Mouse (Mus musculus) gastrocnemius, postnatal 25 days (tissue): ENCODE results near the gene Rd3l. TPM values are rescaled to one million over a fixed set of nuclear protein-coding genes. Genes with fewer than 3 reads are reported as not detected.

Source experiments
- DNase-seq: peaks from one replicate; pipeline ENCODE4 v3.0.0; 2022
- long read RNA-seq, 2 experiments: library from polyadenylated mRNA; stranded (forward); transcript quantifications; one replicate each; pipeline ENCODE4 v2.0.0; 2021
- total RNA-seq, 2 experiments: library from RNA; stranded (reverse); gene quantifications; 1 replicate in 1 of 2; 2 replicates in 1 of 2; pipeline ENCODE4 v1.2.3; 2021

The Rd3l gene
- total RNA-seq = not detected
- long read RNA-seq, experiment 1 = 0 reads
- long read RNA-seq, experiment 2 = 0 reads

DNA sequence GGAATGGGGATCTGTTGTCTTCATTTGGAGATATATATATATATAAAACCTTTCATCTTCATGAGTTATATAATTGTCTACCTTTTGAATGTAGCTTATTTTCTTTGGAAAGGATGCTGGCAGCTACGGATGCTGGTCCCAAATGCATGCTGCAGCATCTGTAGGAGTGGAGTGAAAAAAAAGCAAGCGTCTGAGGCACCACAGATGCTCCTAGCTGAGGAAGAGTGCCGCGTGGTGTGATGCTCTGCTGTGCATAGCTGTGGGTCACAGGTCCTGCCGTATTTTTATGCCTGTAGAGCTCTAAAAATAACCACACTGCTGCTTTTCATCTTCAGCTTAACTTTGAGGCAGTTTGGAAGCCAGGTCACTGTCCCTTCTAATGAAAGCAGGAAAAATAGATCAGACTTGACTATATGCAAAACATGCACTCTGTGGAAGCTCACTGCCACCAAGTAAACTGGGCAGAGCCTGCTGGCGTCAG is at the start of gene Rd3l:
Gene Rd3l (minus strand): TSS at position 431 of the 481 bp plus-strand sequence.
- DNase-seq = no peak

DNA sequence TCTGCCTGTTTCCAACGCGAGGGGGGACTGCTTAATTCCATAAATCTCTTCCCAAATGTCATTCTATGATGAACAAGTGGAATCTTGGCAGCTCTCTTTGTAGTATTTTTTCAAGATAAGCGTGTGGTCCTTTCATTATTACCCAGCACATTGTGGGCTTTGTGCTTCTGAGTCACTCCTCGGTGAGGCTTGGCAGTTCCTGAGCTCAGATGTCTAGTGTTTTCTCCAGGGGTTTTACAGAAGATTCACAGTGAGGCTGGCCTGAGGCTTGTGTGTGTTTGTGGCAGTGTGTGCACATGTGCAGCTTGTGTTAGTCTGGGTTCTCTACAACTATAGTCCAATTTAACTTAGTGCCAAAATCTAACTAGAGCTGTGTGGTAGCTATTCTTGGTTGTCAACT is 46.3 kb upstream of the Rd3l start:
- no peak for DNase-seq

DNA sequence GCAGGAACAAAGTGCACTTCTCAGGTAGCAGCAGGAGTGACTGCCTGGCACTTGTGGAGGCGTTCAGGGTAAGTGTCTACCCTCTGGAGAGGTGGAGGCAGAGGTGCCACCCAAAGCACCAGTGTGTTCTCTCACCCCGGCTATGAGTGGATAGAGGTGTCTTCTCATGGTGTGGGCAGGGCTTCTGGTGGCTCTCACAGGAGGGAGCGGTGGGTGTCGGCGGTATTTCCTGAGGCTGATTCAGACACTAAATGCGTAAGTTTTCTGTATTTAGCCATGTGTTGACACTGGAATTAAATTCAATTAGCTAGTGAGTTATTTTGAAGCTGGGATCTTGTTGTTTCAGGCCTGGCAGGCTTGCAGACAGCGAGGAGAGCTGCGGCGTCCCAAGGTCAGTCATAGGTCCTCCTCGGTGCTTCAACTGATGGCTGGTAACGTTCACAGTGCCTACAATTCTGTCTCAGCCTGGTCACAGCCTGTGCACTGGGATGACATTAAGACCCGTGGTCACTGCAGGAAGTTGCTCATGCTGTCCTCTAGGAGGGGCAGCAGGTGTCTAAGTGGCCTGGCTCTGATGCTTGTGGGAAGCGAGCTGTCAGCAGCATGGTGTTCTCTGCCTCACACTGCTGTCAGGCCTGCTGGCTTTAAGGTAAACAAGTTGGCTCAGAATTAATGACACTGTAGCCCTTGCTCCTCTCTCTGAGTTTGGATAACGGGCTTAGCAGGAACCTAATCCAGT is 45.0 kb upstream of the Rd3l start:
- DNase-seq = no peak

DNA sequence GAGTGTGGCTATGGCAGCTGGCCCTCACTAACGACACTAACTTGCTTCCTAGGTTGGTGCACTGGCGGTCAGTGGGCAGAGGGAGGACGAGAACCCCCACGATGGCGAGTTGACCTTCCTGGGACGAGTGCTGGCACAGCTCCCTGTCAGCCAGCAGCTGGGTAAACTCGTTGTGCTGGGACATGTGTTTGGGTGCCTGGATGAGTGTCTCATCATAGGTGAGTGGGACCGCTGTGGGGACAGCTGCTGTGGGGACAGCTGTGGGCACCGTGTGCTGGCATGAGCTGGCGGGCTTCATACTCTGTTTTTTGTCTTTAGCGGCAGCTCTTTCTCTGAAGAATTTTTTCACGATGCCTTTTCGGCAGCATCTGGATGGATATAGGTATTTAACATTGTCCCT is 44.3 kb upstream of the Rd3l start:
- DNase-seq = no peak

DNA sequence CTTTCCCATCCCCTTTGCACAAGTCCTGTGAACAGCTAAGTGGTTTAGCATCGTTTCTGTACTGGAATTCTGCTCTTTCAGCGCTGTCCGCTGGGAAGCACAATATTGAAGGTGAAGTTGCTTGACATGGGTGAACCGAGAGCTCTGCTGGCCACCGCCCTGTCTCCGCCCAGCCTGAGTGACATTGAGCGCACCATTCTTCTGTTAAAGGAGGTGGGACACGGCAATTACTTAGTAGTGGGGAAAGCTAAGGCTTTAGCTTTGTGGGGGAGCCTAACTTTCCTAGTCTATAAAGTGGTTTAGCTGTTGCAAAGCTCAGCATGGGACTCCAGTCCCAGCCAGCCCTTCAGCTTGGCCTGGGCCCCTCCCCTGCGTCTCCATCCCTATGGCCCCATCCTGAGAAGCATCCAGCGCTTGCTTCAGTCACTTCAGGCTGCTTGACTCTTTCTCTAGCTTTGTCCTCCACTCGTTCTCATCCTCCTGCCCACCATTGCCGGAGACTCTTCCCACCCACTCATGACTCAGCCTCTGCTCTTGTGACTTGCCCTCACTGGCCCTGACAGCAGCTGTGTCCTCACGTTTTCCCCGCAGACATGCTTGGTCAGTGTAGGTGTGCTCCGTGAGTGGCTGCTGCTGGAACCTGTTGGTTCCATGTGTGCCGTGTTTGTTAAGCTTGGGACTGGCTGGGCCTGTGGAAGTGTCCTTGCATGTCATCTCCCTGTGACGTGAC is 43.6 kb upstream of the Rd3l start:
- no peak for DNase-seq

DNA sequence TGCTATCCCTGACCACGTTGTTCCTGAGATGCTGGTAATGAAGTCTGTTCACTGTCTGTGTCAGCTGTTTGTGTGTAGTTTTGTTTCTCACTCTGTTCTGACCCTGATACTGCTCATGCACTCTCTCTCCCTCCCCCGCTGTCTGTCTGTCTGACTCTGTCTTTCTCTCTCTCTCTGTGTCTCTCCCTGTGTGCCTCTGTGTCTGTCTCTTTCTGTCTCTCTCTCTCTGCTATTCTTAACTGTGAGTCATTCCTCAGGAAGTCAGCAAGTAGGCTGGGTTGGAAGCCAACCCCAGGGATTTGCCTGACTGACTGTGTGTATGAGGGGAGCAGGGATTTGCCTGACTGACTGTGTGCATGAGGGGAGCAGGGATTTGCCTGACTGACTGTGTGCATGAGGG is 42.2 kb upstream of the Rd3l start:
- DNase-seq = no peak

DNA sequence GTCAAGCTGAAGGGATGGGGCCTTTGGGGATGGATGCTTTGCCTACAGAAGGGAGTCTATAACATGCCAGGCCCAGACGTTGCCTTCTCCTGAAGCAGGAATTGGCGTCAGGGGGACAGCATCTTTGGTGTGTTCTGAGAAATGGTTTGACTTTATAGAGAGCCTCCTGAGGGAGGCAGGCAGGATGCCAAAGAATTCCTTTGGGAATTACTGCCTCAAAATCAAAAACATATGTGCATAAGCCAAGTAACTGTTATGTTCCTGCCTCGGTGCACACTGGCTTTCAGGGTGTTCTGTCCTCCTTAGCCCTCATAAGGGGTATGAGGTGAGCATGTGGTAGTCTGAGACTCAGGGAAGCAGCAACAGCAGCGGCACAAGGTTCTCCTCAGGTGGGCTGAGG is 35.2 kb upstream of the Rd3l start:
- DNase-seq = no peak

DNA sequence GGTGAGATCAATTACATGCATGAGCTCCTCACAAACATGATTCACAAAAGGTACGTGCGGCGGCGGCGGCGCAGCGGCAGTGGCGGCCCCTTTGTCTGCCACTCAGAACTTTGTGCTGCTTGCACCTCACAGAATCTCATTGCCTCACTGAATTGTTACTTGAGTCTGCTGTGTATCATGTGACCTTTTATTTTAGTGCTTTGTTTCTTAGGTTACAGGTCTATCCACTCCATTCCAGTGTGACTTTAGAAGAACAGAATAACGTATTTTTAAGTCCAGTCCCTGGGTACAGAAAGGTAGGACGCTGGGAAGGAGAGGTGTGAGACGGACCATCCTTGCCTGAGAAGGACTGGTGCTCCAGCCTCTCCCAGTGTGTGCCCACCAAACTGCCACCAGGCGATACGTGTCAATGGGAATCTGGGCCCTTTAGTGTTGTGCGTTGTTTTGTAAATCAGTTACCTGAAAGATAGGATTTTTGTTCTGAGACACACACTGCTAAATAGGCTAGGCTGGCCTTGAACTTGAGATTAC is 32.2 kb upstream of the Rd3l start:
- DNase-seq = no peak

DNA sequence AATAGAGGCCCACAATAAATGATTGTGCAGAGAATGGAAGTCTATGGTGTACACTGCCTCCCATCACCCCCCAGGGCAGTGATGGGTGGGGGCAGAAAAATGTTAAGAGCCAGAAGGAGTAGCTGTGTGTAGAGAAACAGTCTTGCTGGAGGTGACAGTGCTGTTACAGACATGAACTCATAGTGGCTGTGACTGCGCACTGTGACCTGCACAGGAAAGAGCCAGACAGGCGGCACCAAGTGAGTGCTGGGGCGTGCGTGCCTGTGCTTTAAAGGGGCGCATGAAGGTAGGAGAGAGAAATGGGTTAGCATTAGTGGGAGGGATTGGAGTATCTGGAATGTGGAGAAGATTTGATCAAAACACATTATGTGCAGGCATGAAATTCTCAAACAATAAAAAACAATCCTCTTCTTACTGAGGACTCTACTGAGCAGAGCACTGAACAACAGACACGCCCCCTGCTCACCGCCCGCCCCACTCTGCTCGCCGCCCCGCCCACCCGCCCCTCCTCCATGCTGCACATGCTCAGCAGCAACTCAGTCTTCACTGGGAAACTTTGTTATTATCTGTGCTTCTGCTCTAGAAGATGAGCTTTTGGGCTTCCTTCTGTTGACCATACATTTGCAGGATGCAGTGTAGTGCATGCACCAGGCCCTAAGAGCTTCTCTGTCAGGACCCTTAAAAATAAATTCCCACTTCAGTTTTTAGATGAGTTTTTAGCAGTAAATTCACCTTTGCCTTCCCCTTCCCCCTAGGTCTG is 31.6 kb upstream of the Rd3l start:
- no peak for DNase-seq

DNA sequence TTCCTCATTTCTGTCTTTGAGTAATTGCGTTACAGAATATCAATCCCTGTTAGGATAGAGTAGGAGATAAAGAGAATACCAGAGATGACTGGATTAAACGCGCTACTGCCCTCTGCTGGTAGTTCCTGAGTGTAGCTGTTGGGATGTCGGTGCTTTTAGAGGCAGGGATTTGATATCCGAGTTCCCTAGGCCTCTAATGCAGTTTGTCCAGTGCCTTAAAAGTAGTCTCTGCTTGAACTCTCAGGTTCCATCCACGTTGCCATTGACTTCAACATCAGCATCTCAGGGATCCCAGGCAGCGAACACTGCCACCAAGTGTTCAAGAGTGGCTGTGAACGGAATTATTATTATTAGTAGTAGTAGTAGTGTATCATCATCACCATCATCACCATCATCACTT is 20.1 kb upstream of the Rd3l start:
- no peak for DNase-seq

DNA sequence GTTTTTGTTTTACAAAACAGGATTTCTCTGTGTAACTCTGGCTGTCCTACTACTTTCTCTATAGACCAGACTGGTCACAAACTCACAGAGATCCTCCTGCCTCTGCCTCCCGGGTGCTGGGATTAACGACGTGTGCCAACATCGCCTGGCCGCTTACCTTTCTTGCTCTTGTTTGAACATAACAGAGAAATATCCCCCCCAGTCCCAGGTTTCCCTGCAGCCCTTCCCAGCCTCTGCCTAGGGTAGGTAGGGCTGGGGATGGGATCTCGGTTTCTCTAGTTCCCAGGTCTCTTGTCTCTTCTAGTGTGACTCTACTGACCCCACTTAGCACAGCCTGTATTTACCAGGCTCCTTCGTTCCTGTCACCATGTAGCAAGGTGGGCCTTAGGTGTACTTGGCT is 18.6 kb upstream of the Rd3l start:
- no peak for DNase-seq

DNA sequence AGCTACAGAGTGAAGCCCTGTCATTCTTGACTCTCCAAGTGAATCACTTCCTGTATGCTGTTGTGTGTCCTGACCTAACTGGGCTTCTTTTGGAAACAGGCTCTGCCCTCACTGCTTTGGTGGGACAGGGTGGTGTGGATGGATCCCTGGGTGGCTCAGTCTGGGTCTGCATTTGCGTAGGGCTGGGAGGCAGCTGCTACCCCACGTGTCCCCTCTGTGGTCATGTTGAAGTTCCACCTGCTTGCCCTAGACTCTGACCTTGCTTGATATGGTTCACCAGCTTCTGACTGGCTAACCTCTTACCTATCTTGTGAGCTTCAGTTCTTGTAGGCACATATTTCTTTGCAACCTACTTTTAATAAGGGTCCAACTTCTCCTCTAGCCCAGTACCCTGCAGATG is 14.0 kb upstream of the Rd3l start:
- no peak for DNase-seq

DNA sequence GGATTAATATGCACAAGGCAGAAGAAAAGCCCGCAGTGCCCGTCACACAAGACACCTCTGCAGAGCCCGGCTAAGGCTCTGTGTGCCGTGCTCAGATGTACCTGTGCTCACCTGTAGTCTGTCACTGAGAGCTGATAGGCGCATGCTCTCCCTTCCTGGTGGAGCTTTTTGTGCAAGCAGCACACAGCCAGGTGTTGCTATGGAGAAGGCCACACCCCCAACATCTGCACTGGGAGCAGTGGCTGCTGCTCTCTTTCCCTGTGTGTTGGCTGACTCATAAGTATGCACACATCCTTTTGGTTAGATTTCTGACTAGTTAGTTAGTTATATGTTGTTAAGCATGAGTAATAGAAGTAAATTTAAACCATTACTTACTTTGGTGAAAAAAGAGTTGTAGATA is 11.5 kb upstream of the Rd3l start:
- no peak for DNase-seq

DNA sequence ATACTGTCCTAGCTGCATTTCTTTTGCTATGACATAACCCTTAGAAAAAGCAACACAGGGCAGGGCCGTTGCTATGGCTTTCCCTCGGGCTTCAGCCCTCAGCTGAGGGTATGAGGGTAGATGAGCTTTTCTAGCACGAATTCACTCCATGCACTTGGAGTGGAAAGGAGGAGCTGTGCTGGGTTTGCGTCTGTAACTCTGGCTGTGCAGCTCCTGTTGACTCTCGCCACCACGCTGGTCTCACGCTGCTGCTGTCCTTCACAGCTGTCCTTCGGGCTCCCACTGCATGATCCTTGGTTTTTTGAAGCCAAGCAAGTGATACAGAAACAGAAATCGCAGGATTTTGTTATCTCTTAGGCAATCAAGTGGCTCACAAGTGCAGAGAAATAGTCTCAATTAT is 5.6 kb upstream of the Rd3l start:
- DNase-seq = no peak

DNA sequence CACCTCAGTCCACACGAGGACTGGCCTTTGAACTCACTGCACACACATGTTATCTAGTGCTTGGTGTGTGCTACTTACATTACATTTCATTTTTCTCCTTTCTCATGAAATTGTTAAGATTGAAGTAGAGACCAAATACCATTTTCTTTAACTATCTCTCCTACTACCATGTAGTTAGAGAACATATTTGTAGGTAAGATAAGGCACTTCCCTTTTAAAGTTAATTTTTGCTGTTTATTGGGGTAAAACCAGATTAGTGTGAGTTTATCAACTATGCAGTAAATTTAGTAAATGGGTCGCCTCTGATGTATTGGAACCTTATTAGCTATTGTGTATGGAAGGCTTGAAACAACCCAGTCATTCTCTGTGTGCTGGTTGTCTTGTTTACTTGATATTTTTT is 2.0 kb upstream of the Rd3l start:
- DNase-seq = no peak

DNA sequence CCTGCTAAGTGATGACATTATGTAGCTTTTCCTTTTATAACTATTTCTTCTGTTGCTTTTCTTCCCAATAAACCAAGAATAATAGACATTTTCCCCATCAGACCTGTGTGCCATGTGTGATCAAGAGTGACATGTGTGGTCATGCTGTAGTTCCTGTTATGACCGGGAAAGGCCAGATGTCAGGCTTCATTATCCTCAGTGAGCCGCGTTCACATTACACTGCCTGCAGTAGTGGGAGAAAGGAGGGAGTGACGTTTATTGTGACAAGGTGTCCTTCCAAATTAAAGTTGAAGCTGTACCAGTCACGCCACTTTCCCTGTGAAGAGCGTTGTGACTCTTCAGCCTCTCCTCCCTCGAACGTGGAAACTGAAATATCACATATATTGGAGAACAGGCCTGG is 714 bp upstream of the Rd3l start:
- no peak for DNase-seq

DNA sequence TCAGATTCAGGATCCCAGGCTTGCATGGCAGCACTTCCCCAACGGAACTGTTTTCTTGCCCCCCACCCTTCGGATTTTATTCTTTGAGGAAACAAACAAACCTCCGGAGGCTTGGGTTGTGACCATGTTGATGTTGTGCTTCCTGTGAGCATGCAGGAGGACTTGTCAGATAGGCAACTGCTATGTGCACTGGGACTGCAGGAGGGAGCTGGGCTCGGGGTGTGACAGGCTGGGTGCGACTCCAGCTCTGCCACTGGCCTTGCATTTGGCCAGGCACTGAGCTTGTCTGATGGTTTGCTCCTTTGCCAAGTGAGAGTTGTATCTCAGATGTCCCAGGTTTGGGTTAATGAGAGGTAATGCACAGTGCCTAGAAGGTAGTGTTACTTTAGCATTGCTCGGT is 2.8 kb downstream of the Rd3l start:
- no peak for DNase-seq

DNA sequence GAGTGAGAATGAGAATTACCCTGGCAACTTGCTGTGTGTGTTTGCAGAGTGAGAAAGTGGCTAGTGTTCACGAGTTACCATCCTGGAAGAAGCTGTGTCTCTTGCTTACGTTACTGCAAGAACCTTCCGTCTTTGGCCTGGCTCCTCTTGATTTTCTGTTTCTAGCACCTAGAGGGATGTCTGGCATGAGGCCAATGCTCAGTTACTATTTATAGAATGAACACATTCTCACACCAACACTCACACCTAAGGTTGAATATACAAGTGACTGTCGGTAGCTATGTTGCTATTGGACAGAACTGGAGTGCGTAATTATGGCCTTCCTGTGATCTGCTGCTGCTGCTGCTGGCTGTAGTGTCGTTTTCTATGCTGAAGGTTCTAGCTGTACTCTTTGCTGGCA is 4.0 kb downstream of the Rd3l start:
- no peak for DNase-seq

DNA sequence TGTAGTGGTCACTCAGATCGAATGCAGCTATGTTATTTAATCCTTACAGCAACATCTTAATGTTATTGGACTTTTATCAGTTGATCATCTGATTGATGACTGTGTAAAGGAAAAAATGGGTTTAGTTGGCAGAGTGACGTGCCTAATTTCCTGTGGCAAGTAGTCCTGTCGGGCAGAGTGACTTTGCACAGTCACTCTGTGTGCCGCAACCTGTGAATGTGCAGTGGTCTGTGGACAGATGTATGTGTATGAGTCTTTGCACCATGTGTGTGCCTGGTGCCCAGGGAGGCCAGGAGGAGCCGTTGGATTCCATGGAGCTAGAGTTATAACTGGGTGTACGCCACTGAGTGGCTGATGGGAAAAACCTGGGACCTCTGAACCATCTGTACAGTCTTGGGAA is 6.5 kb downstream of the Rd3l start:
- DNase-seq = no peak

DNA sequence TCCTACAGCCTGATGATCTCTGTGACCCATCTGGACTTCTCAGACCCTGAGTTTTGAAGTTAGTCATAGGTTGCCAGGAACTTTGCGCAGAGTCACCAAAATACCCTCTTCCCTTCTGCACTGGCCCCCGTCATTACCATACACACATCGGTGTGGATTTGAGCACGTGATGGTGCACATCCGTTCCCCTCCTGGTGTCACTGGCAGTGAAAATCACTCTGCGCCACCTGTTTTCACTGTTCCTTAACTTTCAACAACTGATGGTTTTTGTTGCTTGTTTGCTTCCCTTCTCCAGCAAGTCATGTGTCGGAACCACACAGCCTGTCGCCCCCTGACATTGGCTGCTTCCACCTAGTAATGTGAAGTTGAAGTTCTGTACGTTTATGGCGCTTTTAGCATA is 8.6 kb downstream of the Rd3l start:
- DNase-seq = no peak

DNA sequence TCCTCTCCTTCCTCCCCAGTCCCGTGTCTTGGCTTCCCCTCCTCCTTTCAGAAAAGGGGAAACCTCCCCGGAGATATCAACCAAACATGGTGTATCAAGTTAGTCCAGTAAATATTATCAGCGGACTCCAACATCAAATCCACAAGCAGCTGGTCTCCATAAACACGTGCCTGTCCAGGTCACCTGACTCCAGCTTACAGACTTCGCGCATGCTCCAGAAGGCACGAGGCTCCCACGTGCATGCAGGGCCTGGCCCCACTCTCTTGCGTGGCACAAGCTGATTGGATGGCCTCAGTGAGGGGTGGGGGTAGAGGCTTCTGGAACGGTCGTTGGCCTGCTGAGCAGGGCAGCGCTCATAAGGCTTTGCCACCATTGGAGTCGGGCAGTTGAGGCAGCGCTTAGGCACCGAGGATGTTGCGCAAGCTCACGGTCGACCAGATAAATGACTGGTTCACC is 9.9 kb downstream of the Rd3l start, which contains the start of gene Tdrd9:
Gene Tdrd9 (plus strand): TSS at position 329 of the 456 bp plus-strand sequence.
- no peak for DNase-seq

DNA sequence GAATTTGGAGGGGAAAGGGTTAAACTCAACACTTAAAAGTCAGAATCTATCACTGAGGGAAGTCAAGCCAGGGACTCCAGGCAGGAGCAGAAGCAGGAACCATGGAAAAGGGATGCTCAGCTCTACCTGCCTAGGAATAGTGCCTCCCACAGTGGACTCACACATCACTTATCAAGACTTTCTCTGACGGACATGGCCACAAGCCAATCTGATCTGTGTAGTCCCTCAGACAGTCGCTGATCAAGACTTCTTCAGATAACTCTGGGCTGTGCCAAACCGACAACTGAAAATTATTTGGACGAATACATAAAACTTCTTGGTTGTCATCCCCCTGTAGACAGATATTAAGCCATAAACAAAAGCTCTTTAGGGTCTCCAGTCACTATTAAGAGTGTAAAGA is 11.0 kb downstream of the Rd3l start:
- DNase-seq = no peak
